Mouse (Mus musculus): Measurements from ENCODE around the gene Gsg1. TPM values are rescaled to one million over a fixed set of nuclear protein-coding genes. Genes with fewer than 3 reads are reported as not detected.

Gsg1 gene
- polyA plus RNA-seq (2014; fragmentation: Nextera tagmentation; extraction: Ambion mirVana), result 0.93 and 1.3 TPM in 2 replicates

- no peak for DNase-seq (ENCODE audit: low spot score)
- Histone ChIP-seq H3K4me1 (ENCODE audit: control insufficient read depth, insufficient read depth, low read length) (peaks cover 27% of the 10 kb centered on the region), H3K9ac (ENCODE audit: low read depth, low read length) (no peak within 1 kb of the TSS), H3K4me3 (ENCODE audit: low read depth, low read length) (no peak within 1 kb of the TSS), H3K36me3 (ENCODE audit: control insufficient read depth, insufficient read depth, low read length) (no peaks in the 10 kb centered on the region), H3K27ac (replicated peaks; ENCODE audit: low read depth, low read length) (no peak within 1 kb of the TSS), H3K9me3 (ENCODE audit: control insufficient read depth, low read length) (no peaks in the 10 kb centered on the region), H3K4me2 (ENCODE audit: low read depth, low read length) (0 out of 2 replicates have a peak within 1 kb of the TSS, but pooled peaks have one; percentile 47), H3K27me3 (replicated peaks; ENCODE audit: control insufficient read depth, insufficient read depth, low read length) (no peaks in the 10 kb centered on the region)
- WGBS, result 76% methylated on average over 7 of the region's 7 CpGs
- no peak for ATAC-seq (ENCODE audit: low read depth)
Observed at GRCm38 (mm10) chr6:135254153-135254552, at the start of gene Gsg1. Gene Gsg1, minus strand, starts transcription at chr6:135254351.

- peaks cover 10% of the 10 kb centered on the region for H3K4me1 ChIP-seq (ENCODE audit: control insufficient read depth, insufficient read depth, low read length)
- no peaks in the 10 kb centered on the region for H3K27me3 ChIP-seq (replicated peaks; ENCODE audit: control insufficient read depth, insufficient read depth, low read length)
- no peaks in the 10 kb centered on the region for H3K36me3 ChIP-seq (ENCODE audit: control insufficient read depth, insufficient read depth, low read length)
- DNase-seq (ENCODE audit: low spot score), result no peak
- H3K4me2 ChIP-seq (ENCODE audit: low read depth, low read length), result no peak overlapping the region
- H3K9me3 ChIP-seq (ENCODE audit: control insufficient read depth, low read length), result no peaks in the 10 kb centered on the region
- no peak overlapping the region for H3K4me3 ChIP-seq (ENCODE audit: low read depth, low read length)
- H3K27ac ChIP-seq (replicated peaks; ENCODE audit: low read depth, low read length), result no peak overlapping the region
- ATAC-seq (ENCODE audit: low read depth), result no peak
- no peak overlapping the region for H3K9ac ChIP-seq (ENCODE audit: low read depth, low read length)
- 82% methylated on average over 10 of the region's 10 CpGs for WGBS
Observed at GRCm38 (mm10) chr6:135302421-135303125, 48.4 kb upstream of the Gsg1 start.

GRCm38 (mm10) chr6:135300469-135300868, 46.3 kb upstream of the Gsg1 start:
- H3K27me3 ChIP-seq (replicated peaks; ENCODE audit: control insufficient read depth, insufficient read depth, low read length), result no peaks in the 10 kb centered on the region
- no peak overlapping the region for H3K9ac ChIP-seq (ENCODE audit: low read depth, low read length)
- H3K27ac ChIP-seq (replicated peaks; ENCODE audit: low read depth, low read length), result no peak overlapping the region
- no peak overlapping the region for H3K4me2 ChIP-seq (ENCODE audit: low read depth, low read length)
- ATAC-seq (ENCODE audit: low read depth) (no peak), DNase-seq (ENCODE audit: low spot score) (no peak)
- H3K36me3 ChIP-seq (ENCODE audit: control insufficient read depth, insufficient read depth, low read length), result no peaks in the 10 kb centered on the region
- no peaks in the 10 kb centered on the region for H3K9me3 ChIP-seq (ENCODE audit: control insufficient read depth, low read length)
- H3K4me3 ChIP-seq (ENCODE audit: low read depth, low read length), result no peak overlapping the region
- H3K4me1 ChIP-seq (ENCODE audit: control insufficient read depth, insufficient read depth, low read length), result peaks cover 23% of the 10 kb centered on the region
- WGBS, result 82% methylated on average over 4 of the region's 4 CpGs

DNA sequence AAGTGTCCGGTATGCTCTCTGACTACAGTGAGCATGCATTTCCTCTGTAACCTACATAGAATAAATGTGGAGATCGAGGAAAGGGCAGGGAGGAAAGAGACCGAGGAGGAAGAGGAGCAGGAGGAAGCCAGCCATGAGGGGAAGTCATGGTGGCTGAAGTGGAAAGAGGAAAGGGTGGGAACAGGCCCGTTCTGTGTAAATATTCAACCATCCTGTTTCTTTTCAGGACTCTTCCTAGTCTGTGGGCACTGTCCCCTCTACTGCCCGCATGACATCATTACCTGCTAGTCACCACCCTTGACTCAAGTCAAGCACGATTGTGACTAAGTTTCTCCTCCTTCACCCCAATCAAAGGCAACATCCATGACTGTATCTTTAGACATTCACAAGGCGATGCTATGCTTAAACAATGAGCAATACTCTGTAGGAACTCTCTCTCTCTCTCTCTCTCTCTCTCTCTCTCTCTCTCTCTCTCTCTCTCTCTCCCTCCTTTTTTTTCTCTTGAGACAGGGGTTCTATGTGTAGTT, 44.9 kb upstream of the Gsg1 start:
- Histone ChIP-seq H3K4me1 (ENCODE audit: control insufficient read depth, insufficient read depth, low read length) (peaks cover 24% of the 10 kb centered on the region), H3K9ac (ENCODE audit: low read depth, low read length) (no peak overlapping the region), H3K4me2 (ENCODE audit: low read depth, low read length) (no peak overlapping the region), H3K4me3 (ENCODE audit: low read depth, low read length) (no peak overlapping the region), H3K27ac (replicated peaks; ENCODE audit: low read depth, low read length) (no peak overlapping the region), H3K36me3 (ENCODE audit: control insufficient read depth, insufficient read depth, low read length) (no peaks in the 10 kb centered on the region), H3K9me3 (ENCODE audit: control insufficient read depth, low read length) (no peaks in the 10 kb centered on the region), H3K27me3 (replicated peaks; ENCODE audit: control insufficient read depth, insufficient read depth, low read length) (no peaks in the 10 kb centered on the region)
- 86% methylated on average over 7 of the region's 7 CpGs for WGBS
- DNase-seq (ENCODE audit: low spot score) (no peak), ATAC-seq (ENCODE audit: low read depth) (no peak)

DNA sequence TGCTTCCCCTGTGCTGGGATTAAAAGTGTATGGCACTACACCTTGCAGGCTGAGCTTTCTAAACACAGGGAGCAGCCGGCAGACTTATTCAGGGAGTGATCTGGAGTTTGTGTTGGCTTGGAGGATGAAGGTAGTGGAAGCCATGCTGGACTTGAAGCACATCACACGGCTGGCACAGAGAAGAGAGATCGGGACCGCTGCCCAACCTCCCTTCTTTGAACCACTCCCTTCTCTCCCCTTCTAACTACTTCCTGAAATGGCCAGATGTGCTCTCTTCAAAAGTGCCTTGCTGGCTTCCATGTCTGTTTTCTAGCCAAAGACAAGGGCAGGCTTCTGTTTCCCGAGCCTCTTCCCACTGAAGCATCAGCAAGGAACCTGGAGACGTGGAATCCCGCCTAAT, 43.4 kb upstream of the Gsg1 start:
- 65% methylated on average over 7 of the region's 7 CpGs for WGBS

DNA sequence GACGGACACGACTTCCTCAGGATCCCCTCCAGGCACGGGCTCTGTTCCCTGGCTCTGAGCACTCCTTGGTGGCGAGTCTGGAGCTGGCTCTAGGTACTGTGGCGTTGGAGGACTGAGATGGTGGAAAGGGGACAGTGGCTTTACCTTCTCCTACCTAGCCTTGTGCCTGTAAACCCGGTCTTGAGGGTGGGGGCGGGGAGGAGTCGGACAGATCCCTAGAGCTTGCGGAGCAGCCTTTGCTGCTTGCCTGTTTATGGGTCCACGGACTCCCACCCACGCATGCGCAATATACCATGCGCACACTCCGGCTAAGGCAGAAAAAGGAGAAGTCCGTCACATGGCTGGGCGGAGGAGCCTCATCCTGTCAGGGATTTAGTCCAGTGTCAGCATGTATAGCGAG, 42.1 kb upstream of the Gsg1 start:
- ATAC-seq (ENCODE audit: low read depth) (no peak), DNase-seq (ENCODE audit: low spot score) (peak; percentile 42)
- no peak overlapping the region for H3K4me2 ChIP-seq (ENCODE audit: low read depth, low read length)

More for the DNA sequence above, 43.4 kb upstream of the Gsg1 start:
- Histone ChIP-seq H3K36me3 (ENCODE audit: control insufficient read depth, insufficient read depth, low read length) (no peaks in the 10 kb centered on the region), H3K9me3 (ENCODE audit: control insufficient read depth, low read length) (no peaks in the 10 kb centered on the region), H3K4me1 (ENCODE audit: control insufficient read depth, insufficient read depth, low read length) (peaks cover 23% of the 10 kb centered on the region), H3K9ac (ENCODE audit: low read depth, low read length) (no peak overlapping the region), H3K4me3 (ENCODE audit: low read depth, low read length) (no peak overlapping the region), H3K27ac (replicated peaks; ENCODE audit: low read depth, low read length) (no peak overlapping the region), H3K27me3 (replicated peaks; ENCODE audit: control insufficient read depth, insufficient read depth, low read length) (no peaks in the 10 kb centered on the region), H3K4me2 (ENCODE audit: low read depth, low read length) (no peak overlapping the region)
- DNase-seq (ENCODE audit: low spot score) (no peak), ATAC-seq (ENCODE audit: low read depth) (no peak)

DNA sequence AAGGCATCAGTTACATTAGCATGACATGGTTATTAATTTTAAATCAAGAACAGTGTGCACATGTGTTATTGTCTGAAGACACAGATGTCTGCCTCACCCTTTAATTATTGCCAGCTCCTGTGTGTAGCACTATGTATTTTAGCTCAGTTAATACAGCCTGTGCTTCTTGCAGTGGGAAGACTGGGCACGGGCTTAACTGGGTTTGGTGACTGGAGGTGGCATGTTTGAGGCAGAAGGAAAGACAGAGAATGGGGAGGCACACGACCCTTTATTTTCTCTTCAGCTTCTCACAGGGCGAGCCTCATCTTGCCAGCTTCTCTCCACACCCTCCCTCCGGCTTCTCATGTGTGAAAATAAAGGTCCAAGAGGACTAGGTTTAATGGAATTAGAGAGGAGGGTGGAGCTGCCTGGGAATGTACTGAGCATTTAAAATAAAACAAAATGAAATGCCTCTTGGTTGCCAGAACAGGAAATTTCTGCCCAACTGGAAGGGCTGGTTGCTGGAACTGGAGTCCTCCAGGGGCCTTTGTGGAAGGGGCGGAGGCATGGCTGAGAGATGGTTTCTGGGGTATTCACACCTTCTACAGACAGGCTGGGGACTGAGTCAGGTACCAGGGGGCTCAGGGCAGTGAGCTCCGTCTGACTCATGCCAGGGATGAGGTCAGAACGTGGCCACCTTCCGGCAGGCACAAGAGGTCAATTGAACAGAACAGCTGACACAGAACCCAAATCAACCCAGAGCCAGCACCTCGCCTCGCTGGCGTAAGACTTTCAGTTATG, 41.1 kb upstream of the Gsg1 start:
- H3K4me2 ChIP-seq (ENCODE audit: low read depth, low read length), result 0 out of 2 replicates have a peak overlapping the region, but pooled peaks have one; percentile 3
- WGBS, result 57% methylated on average over 11 of the region's 11 CpGs
- ATAC-seq (ENCODE audit: low read depth) (peak; percentile 84), DNase-seq (ENCODE audit: low spot score) (peak; percentile 81)
- H3K27ac ChIP-seq (replicated peaks; ENCODE audit: low read depth, low read length), result peak overlapping the region; percentile 75
- H3K9ac ChIP-seq (ENCODE audit: low read depth, low read length), result no peak overlapping the region
- H3K4me1 ChIP-seq (ENCODE audit: control insufficient read depth, insufficient read depth, low read length), result peaks cover 23% of the 10 kb centered on the region
- no peak overlapping the region for H3K4me3 ChIP-seq (ENCODE audit: low read depth, low read length)
- H3K27me3 ChIP-seq (replicated peaks; ENCODE audit: control insufficient read depth, insufficient read depth, low read length), result no peaks in the 10 kb centered on the region
- no peaks in the 10 kb centered on the region for H3K9me3 ChIP-seq (ENCODE audit: control insufficient read depth, low read length)
- H3K36me3 ChIP-seq (ENCODE audit: control insufficient read depth, insufficient read depth, low read length), result no peaks in the 10 kb centered on the region

More for the DNA sequence above, 42.1 kb upstream of the Gsg1 start:
- 68% methylated on average over 17 of the region's 17 CpGs for WGBS
- H3K4me3 ChIP-seq (ENCODE audit: low read depth, low read length), result no peak overlapping the region
- no peaks in the 10 kb centered on the region for H3K9me3 ChIP-seq (ENCODE audit: control insufficient read depth, low read length)
- no peaks in the 10 kb centered on the region for H3K36me3 ChIP-seq (ENCODE audit: control insufficient read depth, insufficient read depth, low read length)
- H3K9ac ChIP-seq (ENCODE audit: low read depth, low read length), result no peak overlapping the region
- H3K27me3 ChIP-seq (replicated peaks; ENCODE audit: control insufficient read depth, insufficient read depth, low read length), result no peaks in the 10 kb centered on the region
- H3K4me1 ChIP-seq (ENCODE audit: control insufficient read depth, insufficient read depth, low read length), result peaks cover 23% of the 10 kb centered on the region
- H3K27ac ChIP-seq (replicated peaks; ENCODE audit: low read depth, low read length), result 0 out of 2 replicates have a peak overlapping the region, but pooled peaks have one; percentile 75

GRCm38 (mm10) chr6:135294150-135294549, 40.0 kb upstream of the Gsg1 start:
- peak overlapping the region; percentile 63 for H3K27ac ChIP-seq (replicated peaks; ENCODE audit: low read depth, low read length)
- H3K27me3 ChIP-seq (replicated peaks; ENCODE audit: control insufficient read depth, insufficient read depth, low read length), result no peaks in the 10 kb centered on the region
- no peak overlapping the region for H3K4me3 ChIP-seq (ENCODE audit: low read depth, low read length)
- DNase-seq (ENCODE audit: low spot score) (no peak), ATAC-seq (ENCODE audit: low read depth) (no peak)
- no peaks in the 10 kb centered on the region for H3K9me3 ChIP-seq (ENCODE audit: control insufficient read depth, low read length)
- no peaks in the 10 kb centered on the region for H3K36me3 ChIP-seq (ENCODE audit: control insufficient read depth, insufficient read depth, low read length)
- H3K4me2 ChIP-seq (ENCODE audit: low read depth, low read length), result no peak overlapping the region
- WGBS, result 64% methylated on average over 6 of the region's 6 CpGs
- peaks cover 23% of the 10 kb centered on the region for H3K4me1 ChIP-seq (ENCODE audit: control insufficient read depth, insufficient read depth, low read length)
- no peak overlapping the region for H3K9ac ChIP-seq (ENCODE audit: low read depth, low read length)

Data from embryonic facial prominence, embryonic 14.5 days (tissue).